Mouse (Mus musculus) adrenal gland, postnatal 4 days (tissue): ENCODE results near the gene Ppp5c. TPM values are rescaled to one million over a fixed set of nuclear protein-coding genes. Genes with fewer than 3 reads are reported as not detected.

Experiments
- DNase-seq, 2 experiments: peaks; one replicate each; pipeline ENCODE4 v3.0.0; 2021 to 2022; ENCODE audit warnings: low spot score in 2 of 2, mixed read lengths in 2 of 2
- total RNA-seq, 2 experiments: library from RNA; stranded (reverse); gene quantifications; 2 replicates each; pipeline ENCODE4 v1.2.3; 2021

Ppp5c gene
- total RNA-seq, 2 experiments from 2014 or later = 91.5 to 102 TPM

- DNase-seq = no peak
Observed at GRCm38 (mm10) chr7:16990006-16990744, 37.5 kb downstream of the Ppp5c start.

GRCm38 (mm10) chr7:16988405-16988804 is 39.3 kb downstream of the Ppp5c start:
- DNase-seq = no peak

GRCm38 (mm10) chr7:16987541-16988149 is 40.1 kb downstream of the Ppp5c start:
- no peak for DNase-seq

GRCm38 (mm10) chr7:16982859-16983568 is 44.7 kb downstream of the Ppp5c start, which contains the start of gene Gm42372:
Gm42372 (plus strand) TSS chr7:16983086.
- DNase-seq = no peak

GRCm38 (mm10) chr7:16980348-16980747 is 47.4 kb downstream of the Ppp5c start:
- DNase-seq = no peak

- no peak for DNase-seq
Observed at GRCm38 (mm10) chr7:16978593-16978992, 49.1 kb downstream of the Ppp5c start.

- DNase-seq = no peak
Observed at GRCm38 (mm10) chr7:16978173-16978572, 49.6 kb downstream of the Ppp5c start.

GRCm38 (mm10) chr7:16976298-16976697 is 51.4 kb downstream of the Ppp5c start:
- no peak for DNase-seq

- no peak for DNase-seq
Observed at GRCm38 (mm10) chr7:16974018-16974417, 53.7 kb downstream of the Ppp5c start.

GRCm38 (mm10) chr7:16971160-16971559 is 56.6 kb downstream of the Ppp5c start:
- DNase-seq = no peak

GRCm38 (mm10) chr7:16968414-16968813 is 59.3 kb downstream of the Ppp5c start:
- DNase-seq = no peak

- no peak for DNase-seq
Observed at GRCm38 (mm10) chr7:16961678-16962077, 66.0 kb downstream of the Ppp5c start.

GRCm38 (mm10) chr7:16959539-16960187 is 68.1 kb downstream of the Ppp5c start, which contains the start of gene Pnmal1:
Pnmal1 (plus strand) TSS chr7:16959679.
- DNase-seq = peak in 1 of 2 experiments; percentile 49

GRCm38 (mm10) chr7:16956410-16957265 is 71.1 kb downstream of the Ppp5c start:
- DNase-seq = no peak

- no peak for DNase-seq
Observed at GRCm38 (mm10) chr7:16955712-16956111, 72.0 kb downstream of the Ppp5c start.

Other genes starting within 250 kb of the Ppp5c start
- 10 to 100 TPM; 60.8 to 61.0 TPM for gene Slc1a5, start 246.6 kb downstream of the Ppp5c start, total RNA-seq
- gene Strn4, start 212.0 kb downstream of the Ppp5c start, total RNA-seq = 100 to 1,000 TPM in 1 of 2 experiments, 10 to 100 TPM in 1; 96.9 to 106 TPM
- 10 to 100 TPM; 26.3 to 29.0 TPM for gene Fkrp, start 211.2 kb downstream of the Ppp5c start, total RNA-seq
- 10 to 100 TPM; 22.0 to 22.2 TPM for gene Prkd2, start 185.0 kb downstream of the Ppp5c start, total RNA-seq
- 10 to 100 TPM; 12.7 to 13.7 TPM for gene Dact3, start 152.6 kb downstream of the Ppp5c start, total RNA-seq
- 1 to 10 TPM; 2.4 to 4.0 TPM for gene Gng8, start 136.1 kb downstream of the Ppp5c start, total RNA-seq
- gene Ptgir, start 121.4 kb downstream of the Ppp5c start, total RNA-seq = 1 to 10 TPM; 1.7 to 2.0 TPM
- gene Calm3, start 103.8 kb downstream of the Ppp5c start, total RNA-seq = 100 to 1,000 TPM; 330 to 344 TPM
- gene Pnmal2, start 83.2 kb downstream of the Ppp5c start, total RNA-seq = 10 to 100 TPM; 40.7 to 42.6 TPM
- gene Pnmal1, start 68.2 kb downstream of the Ppp5c start, total RNA-seq = 1 to 10 TPM; 7.3 to 7.8 TPM
- 1 to 10 TPM; 2.2 TPM for gene Gm42372, start 44.8 kb downstream of the Ppp5c start, total RNA-seq
- 10 to 100 TPM; 40.2 to 45.4 TPM for gene Ccdc8, start 35.2 kb downstream of the Ppp5c start, total RNA-seq
- gene Hif3a, start 34.5 kb upstream of the Ppp5c start, total RNA-seq = 10 to 100 TPM; 14.3 to 17.8 TPM
- gene Psg16, start 46.1 kb upstream of the Ppp5c start, total RNA-seq = under 1 TPM; 0.39 to 0.79 TPM
- gene Ceacam3, start 122.4 kb upstream of the Ppp5c start, total RNA-seq = not detected
- not detected for gene Psg29, start 175.6 kb upstream of the Ppp5c start, total RNA-seq